Mouse (Mus musculus): ENCODE measurements around the gene Rpf2. TPM values are rescaled to one million over a fixed set of nuclear protein-coding genes. Genes with fewer than 3 reads are reported as not detected.

Rpf2 gene
- polyA plus RNA-seq, 1 experiment from 2014 or later: 52.4 TPM

DNA sequence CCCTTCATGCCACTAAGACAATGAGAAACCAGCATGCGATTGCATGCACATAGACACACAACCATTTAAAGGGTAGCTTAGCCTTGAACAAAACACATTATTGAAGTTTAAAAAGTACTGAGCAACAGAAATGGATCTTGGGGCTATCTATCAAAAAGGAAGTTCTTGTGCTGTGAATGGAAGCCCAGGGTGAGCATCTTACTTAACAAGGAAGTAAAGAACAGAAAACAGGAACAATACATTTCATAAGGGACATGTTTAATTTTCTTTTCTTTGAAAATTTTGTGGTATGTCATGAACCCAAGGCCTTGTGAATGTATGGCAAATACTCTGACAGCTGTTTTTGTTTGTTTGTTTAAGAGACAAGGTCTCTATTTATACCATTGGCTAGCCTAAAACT is 17.1 kb downstream of the Rpf2 start:
- WGBS: 100% methylated on average over 1 of the region's 1 CpGs
- Histone ChIP-seq H3K4me1 (replicated peaks; ENCODE audit: control insufficient read depth, insufficient read depth, low read length) (no peaks in the 10 kb centered on the region), H3K27me3 (ENCODE audit: control insufficient read depth, insufficient read depth, low read depth, low read length) (no peaks in the 10 kb centered on the region), H3K4me2 (ENCODE audit: low read depth, low read length) (no peak overlapping the region), H3K27ac (ENCODE audit: low read length) (no peak overlapping the region), H3K9me3 (ENCODE audit: control insufficient read depth, low read length) (no peaks in the 10 kb centered on the region), H3K36me3 (ENCODE audit: control insufficient read depth, insufficient read depth, low read length) (peaks cover 35% of the 10 kb centered on the region), H3K9ac (ENCODE audit: low read length) (no peak overlapping the region), H3K4me3 (ENCODE audit: low read length) (no peak overlapping the region)
- no peak for ATAC-seq (ENCODE audit: low read depth)

DNA sequence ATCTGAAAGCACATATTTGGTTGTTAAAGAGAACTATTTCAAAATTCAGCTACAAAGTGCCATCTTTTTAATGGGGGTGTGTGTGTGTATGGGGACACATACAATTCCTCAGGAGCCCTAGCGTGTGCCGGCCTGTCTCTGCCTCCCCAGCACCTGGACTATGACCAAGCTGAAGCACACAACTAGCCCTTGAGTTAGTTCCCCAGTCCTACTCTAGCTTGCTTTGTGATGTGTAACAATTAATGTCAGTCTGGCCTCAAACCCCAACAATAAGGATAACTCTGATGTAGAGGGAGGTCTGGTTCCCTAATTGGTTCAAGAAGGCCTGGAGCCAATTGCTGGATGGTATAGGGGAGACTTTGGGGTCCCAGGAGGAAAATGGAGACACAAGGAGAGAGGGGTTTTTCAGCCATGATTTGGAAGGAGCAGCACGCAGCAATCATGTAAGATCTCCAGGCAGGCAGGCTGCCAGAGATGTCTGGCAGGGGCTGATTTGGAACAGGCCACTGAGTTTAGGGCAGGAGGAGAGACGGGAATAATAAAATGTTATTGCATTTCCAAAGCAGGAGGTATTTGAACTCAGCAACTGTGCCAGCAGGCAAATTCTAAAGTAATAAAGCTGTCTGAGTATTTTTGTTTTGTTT is 19.1 kb downstream of the Rpf2 start:
- H3K4me3 ChIP-seq (ENCODE audit: low read length): no peak overlapping the region
- no peaks in the 10 kb centered on the region for H3K9me3 ChIP-seq (ENCODE audit: control insufficient read depth, low read length)
- no peak overlapping the region for H3K4me2 ChIP-seq (ENCODE audit: low read depth, low read length)
- H3K4me1 ChIP-seq (replicated peaks; ENCODE audit: control insufficient read depth, insufficient read depth, low read length): no peaks in the 10 kb centered on the region
- H3K9ac ChIP-seq (ENCODE audit: low read length): no peak overlapping the region
- 78% methylated on average over 4 of the region's 4 CpGs for WGBS
- no peak for ATAC-seq (ENCODE audit: low read depth)
- no peaks in the 10 kb centered on the region for H3K27me3 ChIP-seq (ENCODE audit: control insufficient read depth, insufficient read depth, low read depth, low read length)
- peaks cover 42% of the 10 kb centered on the region for H3K36me3 ChIP-seq (ENCODE audit: control insufficient read depth, insufficient read depth, low read length)
- no peak overlapping the region for H3K27ac ChIP-seq (ENCODE audit: low read length)

DNA sequence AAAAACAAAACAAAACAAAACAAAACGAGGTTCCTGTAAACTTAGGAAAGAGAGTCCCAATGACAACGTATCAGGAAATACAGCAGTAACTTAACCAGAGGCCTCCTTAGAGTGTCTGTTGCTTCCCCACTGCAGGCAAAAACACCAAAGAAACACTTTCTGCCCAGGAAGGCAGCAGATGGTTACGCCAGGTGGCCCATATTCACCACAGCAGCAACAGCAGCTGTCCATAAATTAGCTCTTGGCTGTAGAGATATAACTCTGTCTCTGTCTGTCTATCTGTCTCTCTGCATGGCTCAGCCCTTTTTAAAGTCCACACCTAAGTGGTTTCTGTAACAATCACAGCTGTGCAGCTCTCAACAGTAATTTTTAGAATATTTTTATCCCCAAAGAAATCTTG is 28.0 kb downstream of the Rpf2 start:
- Histone ChIP-seq H3K4me1 (replicated peaks; ENCODE audit: control insufficient read depth, insufficient read depth, low read length) (no peaks in the 10 kb centered on the region), H3K27ac (ENCODE audit: low read length) (no peak overlapping the region), H3K36me3 (ENCODE audit: control insufficient read depth, insufficient read depth, low read length) (peaks cover 20% of the 10 kb centered on the region), H3K27me3 (ENCODE audit: control insufficient read depth, insufficient read depth, low read depth, low read length) (no peaks in the 10 kb centered on the region), H3K4me2 (ENCODE audit: low read depth, low read length) (no peak overlapping the region), H3K4me3 (ENCODE audit: low read length) (no peak overlapping the region), H3K9me3 (ENCODE audit: control insufficient read depth, low read length) (peaks cover 4% of the 10 kb centered on the region; the same call in 1 of the 2 replicates), H3K9ac (ENCODE audit: low read length) (no peak overlapping the region)
- no peak for ATAC-seq (ENCODE audit: low read depth)
- 70% methylated on average over 3 of the region's 3 CpGs for WGBS

DNA sequence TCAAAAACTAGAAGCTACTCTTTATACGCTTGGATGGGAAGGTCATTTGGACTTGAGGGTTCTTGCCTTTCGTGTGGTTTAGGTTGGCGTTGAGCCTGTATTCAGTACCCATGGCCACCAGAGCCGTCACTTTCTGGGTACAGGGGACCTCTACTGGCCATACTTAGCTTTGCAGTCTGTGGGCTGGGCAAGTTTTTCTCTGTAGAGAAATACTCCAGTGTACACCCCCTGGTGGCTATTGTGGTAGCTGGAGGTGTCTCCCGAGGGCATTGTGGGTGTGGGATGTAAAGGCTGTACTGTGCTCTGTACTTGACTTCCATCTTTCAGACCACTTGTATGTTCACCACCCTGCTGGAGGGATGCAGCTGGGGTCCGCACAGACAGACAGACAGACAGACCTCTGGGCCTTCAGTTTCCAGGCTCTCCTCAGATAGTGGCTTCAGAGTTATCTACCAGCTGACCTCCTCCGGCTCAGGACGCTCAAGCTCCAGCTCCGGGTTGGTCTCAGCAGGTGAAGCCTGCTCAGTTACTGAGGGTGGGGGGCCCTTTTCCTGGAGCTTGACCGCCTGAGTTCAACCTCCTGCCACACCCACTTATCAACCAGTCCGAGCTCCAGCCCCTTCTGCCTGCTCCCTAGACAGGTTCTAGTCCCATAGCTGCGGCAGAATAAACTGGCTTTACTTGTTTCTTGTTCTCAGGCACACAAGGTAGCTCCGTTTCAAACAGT is 34.2 kb downstream of the Rpf2 start:
- no peak overlapping the region for H3K9ac ChIP-seq (ENCODE audit: low read length)
- H3K36me3 ChIP-seq (ENCODE audit: control insufficient read depth, insufficient read depth, low read length): no peaks in the 10 kb centered on the region
- H3K27me3 ChIP-seq (ENCODE audit: control insufficient read depth, insufficient read depth, low read depth, low read length): no peaks in the 10 kb centered on the region
- H3K9me3 ChIP-seq (ENCODE audit: control insufficient read depth, low read length): no peaks in the 10 kb centered on the region
- WGBS: 29% methylated on average over 13 of the region's 13 CpGs
- no peaks in the 10 kb centered on the region for H3K4me1 ChIP-seq (replicated peaks; ENCODE audit: control insufficient read depth, insufficient read depth, low read length)
- H3K4me3 ChIP-seq (ENCODE audit: low read length): no peak overlapping the region
- no peak overlapping the region for H3K27ac ChIP-seq (ENCODE audit: low read length)
- peak; percentile 92 for ATAC-seq (ENCODE audit: low read depth)
- H3K4me2 ChIP-seq (ENCODE audit: low read depth, low read length): no peak overlapping the region

DNA sequence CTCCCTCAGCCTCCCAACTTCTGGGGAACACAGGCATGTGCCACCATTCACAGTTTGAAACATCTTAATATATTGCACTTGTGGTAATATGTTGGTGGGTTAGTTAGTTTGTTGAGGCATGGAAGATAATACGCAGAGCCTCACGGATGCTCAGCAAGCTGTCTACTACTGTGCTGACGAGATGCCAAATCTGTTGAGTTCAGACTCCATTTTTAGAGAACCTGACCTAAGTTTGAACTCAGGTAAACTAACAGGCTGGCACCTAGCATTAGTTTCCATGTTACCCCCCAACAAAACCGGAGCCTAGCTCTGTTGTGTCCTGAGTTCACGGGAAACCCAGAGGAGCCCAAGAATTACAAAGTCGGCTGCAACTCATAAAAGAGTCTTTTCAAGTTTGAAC is 51.8 kb downstream of the Rpf2 start:
- Histone ChIP-seq H3K4me3 (ENCODE audit: low read length) (no peak overlapping the region), H3K27me3 (ENCODE audit: control insufficient read depth, insufficient read depth, low read depth, low read length) (peaks cover 3% of the 10 kb centered on the region; the same call in 1 of the 2 replicates), H3K9ac (ENCODE audit: low read length) (no peak overlapping the region), H3K9me3 (ENCODE audit: control insufficient read depth, low read length) (no peaks in the 10 kb centered on the region), H3K4me2 (ENCODE audit: low read depth, low read length) (no peak overlapping the region), H3K4me1 (replicated peaks; ENCODE audit: control insufficient read depth, insufficient read depth, low read length) (no peaks in the 10 kb centered on the region), H3K36me3 (ENCODE audit: control insufficient read depth, insufficient read depth, low read length) (no peaks in the 10 kb centered on the region), H3K27ac (ENCODE audit: low read length) (no peak overlapping the region)
- 77% methylated on average over 6 of the region's 6 CpGs for WGBS
- no peak for ATAC-seq (ENCODE audit: low read depth)

DNA sequence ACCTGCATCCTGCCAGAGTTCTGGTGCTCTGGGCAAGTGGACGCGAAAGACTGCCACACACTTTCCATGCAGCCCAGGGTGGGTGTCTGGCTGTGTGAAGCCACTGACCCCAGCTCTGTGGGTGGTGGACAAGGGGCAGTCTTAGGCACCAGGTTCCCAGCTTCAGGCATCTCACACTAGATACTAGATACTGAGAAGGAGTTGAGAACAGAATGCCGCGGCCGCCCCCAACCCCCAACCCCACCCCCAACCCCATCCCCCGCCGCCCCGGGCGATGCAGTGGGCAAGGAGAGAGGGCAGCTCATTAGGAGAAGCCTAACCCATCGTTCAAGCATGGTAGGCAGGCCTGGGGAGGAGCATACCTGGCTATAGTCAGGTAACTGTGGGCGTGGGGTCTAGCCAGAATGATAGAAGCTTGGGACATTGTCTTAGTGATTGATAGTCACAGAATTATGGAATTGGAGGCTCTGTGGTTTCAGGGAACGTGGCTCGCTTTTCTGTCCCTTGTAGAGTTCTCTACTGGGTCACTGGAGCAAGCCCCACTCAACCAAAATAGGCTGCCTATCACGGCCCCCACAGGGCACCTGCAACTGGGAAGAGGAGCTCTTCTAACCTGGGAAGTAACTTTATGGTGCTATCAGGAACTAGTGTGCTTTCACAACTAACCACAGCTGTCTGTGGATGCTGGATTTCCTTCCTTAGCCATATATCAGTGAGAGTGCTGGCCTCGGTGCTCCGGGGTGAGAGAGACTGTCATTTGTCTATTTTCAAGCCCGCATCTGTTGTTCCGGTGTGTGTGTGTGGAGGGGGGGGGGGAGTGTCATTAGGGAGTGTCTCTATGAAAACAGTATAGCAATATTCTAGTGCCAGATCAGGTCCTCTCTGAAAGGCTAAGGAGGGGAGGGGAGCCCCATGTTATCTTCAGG is 54.6 kb downstream of the Rpf2 start:
- no peaks in the 10 kb centered on the region for H3K9me3 ChIP-seq (ENCODE audit: control insufficient read depth, low read length)
- WGBS: 46% methylated on average over 18 of the region's 18 CpGs
- H3K4me1 ChIP-seq (replicated peaks; ENCODE audit: control insufficient read depth, insufficient read depth, low read length): no peaks in the 10 kb centered on the region
- H3K36me3 ChIP-seq (ENCODE audit: control insufficient read depth, insufficient read depth, low read length): no peaks in the 10 kb centered on the region
- H3K27me3 ChIP-seq (ENCODE audit: control insufficient read depth, insufficient read depth, low read depth, low read length): peaks cover 3% of the 10 kb centered on the region; the same call in 1 of the 2 replicates
- peak overlapping the region; percentile 41 for H3K4me2 ChIP-seq (ENCODE audit: low read depth, low read length)
- ATAC-seq (ENCODE audit: low read depth): no peak
- H3K9ac ChIP-seq (ENCODE audit: low read length): no peak overlapping the region
- H3K4me3 ChIP-seq (ENCODE audit: low read length): peak overlapping the region; percentile 12
- no peak overlapping the region for H3K27ac ChIP-seq (ENCODE audit: low read length)

DNA sequence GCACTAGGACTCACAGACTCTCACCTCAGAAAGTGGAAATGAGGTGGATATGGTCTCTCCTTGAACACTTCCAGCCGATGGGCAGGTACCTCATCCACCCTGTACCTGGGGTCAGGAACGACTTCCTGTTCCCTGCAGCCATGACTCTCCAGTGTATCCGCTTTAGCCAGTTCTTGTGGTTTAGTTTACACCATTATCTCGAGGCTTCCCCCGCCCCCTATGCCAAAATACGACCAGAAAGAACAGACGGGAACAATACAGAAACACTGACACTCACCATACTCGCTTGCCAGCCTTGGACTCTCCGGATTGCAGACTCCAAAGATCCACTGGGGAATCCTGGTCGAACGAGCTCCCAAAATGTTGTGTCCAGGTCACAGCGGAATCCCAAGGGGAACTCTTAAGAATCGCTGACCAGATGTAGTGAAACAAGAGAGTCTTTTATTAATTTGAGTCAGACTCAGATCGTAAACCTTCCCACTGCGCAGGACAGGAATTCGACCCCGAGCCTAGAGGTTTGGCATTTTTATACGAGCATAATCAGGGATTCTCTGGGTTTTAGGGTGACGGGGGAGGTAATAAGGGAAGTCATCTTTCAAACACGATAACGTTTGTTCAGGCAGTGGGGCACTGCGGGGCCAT is 55.4 kb downstream of the Rpf2 start:
- 26% methylated on average over 22 of the region's 22 CpGs for WGBS
- Histone ChIP-seq H3K4me1 (replicated peaks; ENCODE audit: control insufficient read depth, insufficient read depth, low read length) (no peaks in the 10 kb centered on the region), H3K4me2 (ENCODE audit: low read depth, low read length) (peak overlapping the region; percentile 41), H3K27ac (ENCODE audit: low read length) (no peak overlapping the region), H3K27me3 (ENCODE audit: control insufficient read depth, insufficient read depth, low read depth, low read length) (peaks cover 3% of the 10 kb centered on the region; the same call in 1 of the 2 replicates), H3K36me3 (ENCODE audit: control insufficient read depth, insufficient read depth, low read length) (no peaks in the 10 kb centered on the region), H3K9ac (ENCODE audit: low read length) (no peak overlapping the region), H3K9me3 (ENCODE audit: control insufficient read depth, low read length) (no peaks in the 10 kb centered on the region), H3K4me3 (ENCODE audit: low read length) (peak overlapping the region; percentile 12)
- ATAC-seq (ENCODE audit: low read depth): no peak

DNA sequence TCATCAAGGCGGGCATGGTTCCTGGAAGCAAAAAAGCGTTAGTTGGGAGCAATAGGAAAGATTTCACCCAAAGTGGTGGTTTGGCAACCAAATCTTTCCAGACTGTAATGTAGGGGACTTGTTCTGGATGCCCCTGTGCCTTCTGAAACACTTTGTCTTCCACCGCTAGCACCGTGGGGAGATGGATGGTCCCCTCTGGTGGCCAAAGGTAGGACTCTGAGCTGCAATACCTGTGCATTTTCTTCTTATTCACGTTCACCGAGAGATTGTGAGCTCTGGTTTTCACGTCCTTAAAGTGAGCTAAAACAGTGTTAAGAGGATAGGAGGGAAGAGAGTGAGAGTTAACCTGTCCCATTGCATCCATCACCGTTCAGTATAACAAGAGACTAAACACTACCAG is 56.0 kb downstream of the Rpf2 start:
- no peak overlapping the region for H3K27ac ChIP-seq (ENCODE audit: low read length)
- H3K4me1 ChIP-seq (replicated peaks; ENCODE audit: control insufficient read depth, insufficient read depth, low read length): no peaks in the 10 kb centered on the region
- H3K4me2 ChIP-seq (ENCODE audit: low read depth, low read length): no peak overlapping the region
- no peaks in the 10 kb centered on the region for H3K36me3 ChIP-seq (ENCODE audit: control insufficient read depth, insufficient read depth, low read length)
- 75% methylated on average over 8 of the region's 8 CpGs for WGBS
- ATAC-seq (ENCODE audit: low read depth): no peak
- H3K9ac ChIP-seq (ENCODE audit: low read length): no peak overlapping the region
- H3K4me3 ChIP-seq (ENCODE audit: low read length): no peak overlapping the region
- H3K9me3 ChIP-seq (ENCODE audit: control insufficient read depth, low read length): no peaks in the 10 kb centered on the region
- peaks cover 3% of the 10 kb centered on the region; the same call in 1 of the 2 replicates for H3K27me3 ChIP-seq (ENCODE audit: control insufficient read depth, insufficient read depth, low read depth, low read length)
